Mouse (Mus musculus) stomach, embryonic 15.5 days (tissue): ENCODE data around the gene Tpk1. TPM values are rescaled to one million over a fixed set of nuclear protein-coding genes. Genes with fewer than 3 reads are reported as not detected.

ENCODE experiments used
- ATAC-seq: fragments of 200-750 bp; cut with Nextera tagmentation; 2 replicates; pipeline ENCODE4 v1.8.0; 2017; ENCODE audit warnings: low read depth, moderate number of reproducible peaks, moderate TSS enrichment; ENCODE audit not compliant: insufficient read depth, low FRiP score
- H3K27ac ChIP-seq: fragments of 300-500 bp; sonication (generic); 2 replicates; pipeline ENCODE4 v1.5.1; 2015; ENCODE audit warnings: mild to moderate bottlenecking, inconsistent platforms
- H3K27me3 ChIP-seq: fragments of 300-500 bp; sonication (generic); replicated peaks from 2 replicates; pipeline ENCODE4 v1.6.1; 2015; ENCODE audit warnings: inconsistent platforms
- H3K36me3 ChIP-seq: fragments of 300-500 bp; sonication (generic); 2 replicates; pipeline ENCODE4 v1.6.1; 2015; ENCODE audit warnings: inconsistent platforms
- H3K4me1 ChIP-seq: fragments of 300-500 bp; sonication (generic); 2 replicates; pipeline ENCODE4 v1.6.1; 2015; ENCODE audit warnings: inconsistent platforms
- H3K4me2 ChIP-seq: fragments of 300-500 bp; sonication (generic); 2 replicates; pipeline ENCODE4 v1.6.1; 2015; ENCODE audit warnings: mild to moderate bottlenecking, inconsistent platforms
- H3K4me3 ChIP-seq: fragments of 300-500 bp; sonication (generic); replicated peaks from 2 replicates; pipeline ENCODE4 v1.5.1; 2015; ENCODE audit warnings: inconsistent platforms
- H3K9ac ChIP-seq: fragments of 300-500 bp; sonication (generic); 2 replicates; pipeline ENCODE4 v1.6.1; 2015; ENCODE audit warnings: inconsistent platforms
- H3K9me3 ChIP-seq: fragments of 300-500 bp; sonication (generic); 2 replicates; pipeline ENCODE4 v1.6.1; 2016; ENCODE audit warnings: inconsistent platforms
- WGBS: fragments of 180-500 bp; shearing (Covaris S2); methylation state at CpG from one replicate; pipeline ENCODE4 v1.1.7; 2015; 5-methylcytosine and 5-hydroxymethylcytosine counted together
- polyA plus RNA-seq: library from polyadenylated mRNA; unstranded; fragments of >200 nt; fragmentation: Nextera tagmentation; extraction: Ambion mirVana; gene quantifications from 2 replicates; pipeline ENCODE4 v1.2.1, GENCODE M21; 2015

Gene Tpk1
- polyA plus RNA-seq, 1 experiment from 2014 or later = 15.4 TPM

GRCm38 (mm10) chr6:43335619-43336234, 330.4 kb downstream of the Tpk1 start:
- Histone ChIP-seq H3K4me2 (no peak overlapping the region), H3K9me3 (no peaks in the 10 kb centered on the region), H3K4me3 (no peak overlapping the region), H3K4me1 (no peaks in the 10 kb centered on the region), H3K9ac (no peak overlapping the region), H3K27ac (no peak overlapping the region), H3K36me3 (no peaks in the 10 kb centered on the region), H3K27me3 (no peaks in the 10 kb centered on the region)
- no peak for ATAC-seq
- 55% methylated on average over 3 of the region's 3 CpGs for WGBS

- no peak overlapping the region for H3K4me2 ChIP-seq
- no peaks in the 10 kb centered on the region for H3K36me3 ChIP-seq
- no peaks in the 10 kb centered on the region for H3K9me3 ChIP-seq
- ATAC-seq = no peak
- 70% methylated on average over 4 of the region's 4 CpGs for WGBS
- H3K27me3 ChIP-seq = no peaks in the 10 kb centered on the region
- H3K4me1 ChIP-seq = no peaks in the 10 kb centered on the region
- H3K27ac ChIP-seq = no peak overlapping the region
- no peak overlapping the region for H3K9ac ChIP-seq
- no peak overlapping the region for H3K4me3 ChIP-seq
These were observed 332.6 kb downstream of the Tpk1 start for GRCm38 (mm10) chr6:43333479-43333878.

GRCm38 (mm10) chr6:43312961-43313656, 353.0 kb downstream of the Tpk1 start:
- ATAC-seq = no peak
- no peaks in the 10 kb centered on the region for H3K4me1 ChIP-seq
- H3K9ac ChIP-seq = no peak overlapping the region
- H3K4me2 ChIP-seq = no peak overlapping the region
- H3K9me3 ChIP-seq = no peaks in the 10 kb centered on the region
- WGBS = 67% methylated on average over 8 of the region's 8 CpGs
- no peaks in the 10 kb centered on the region for H3K36me3 ChIP-seq
- no peak overlapping the region for H3K27ac ChIP-seq
- H3K27me3 ChIP-seq = no peaks in the 10 kb centered on the region
- H3K4me3 ChIP-seq = no peak overlapping the region

- no peaks in the 10 kb centered on the region for H3K9me3 ChIP-seq
- H3K4me1 ChIP-seq = no peaks in the 10 kb centered on the region
- no peak overlapping the region for H3K9ac ChIP-seq
- H3K4me2 ChIP-seq = no peak overlapping the region
- no peak overlapping the region for H3K4me3 ChIP-seq
- H3K27ac ChIP-seq = no peak overlapping the region
- no peaks in the 10 kb centered on the region for H3K27me3 ChIP-seq
- no peak for ATAC-seq
- H3K36me3 ChIP-seq = no peaks in the 10 kb centered on the region
These were observed 353.5 kb downstream of the Tpk1 start for GRCm38 (mm10) chr6:43312546-43312945.

- Histone ChIP-seq H3K9ac (no peak overlapping the region), H3K4me2 (no peak overlapping the region), H3K4me3 (no peak overlapping the region), H3K4me1 (no peaks in the 10 kb centered on the region), H3K36me3 (no peaks in the 10 kb centered on the region), H3K27me3 (no peaks in the 10 kb centered on the region), H3K27ac (no peak overlapping the region), H3K9me3 (no peaks in the 10 kb centered on the region)
- WGBS = 39% methylated on average over 6 of the region's 6 CpGs
- no peak for ATAC-seq
These were observed 356.0 kb downstream of the Tpk1 start for GRCm38 (mm10) chr6:43310071-43310470.

GRCm38 (mm10) chr6:43309454-43309853, 356.6 kb downstream of the Tpk1 start, which contains the start of gene Nobox:
TSS of gene Nobox (minus strand) at chr6:43309554.
- no peak within 1 kb of the TSS for H3K27ac ChIP-seq
- H3K9ac ChIP-seq = no peak within 1 kb of the TSS
- H3K4me3 ChIP-seq = no peak within 1 kb of the TSS
- H3K27me3 ChIP-seq = no peaks in the 10 kb centered on the region
- H3K36me3 ChIP-seq = no peaks in the 10 kb centered on the region
- H3K4me2 ChIP-seq = no peak within 1 kb of the TSS
- H3K9me3 ChIP-seq = no peaks in the 10 kb centered on the region
- 69% methylated on average over 16 of the region's 16 CpGs for WGBS
- H3K4me1 ChIP-seq = no peaks in the 10 kb centered on the region
- peak; percentile 35; the same call in 1 of the 2 replicates for ATAC-seq

- H3K9me3 ChIP-seq = no peaks in the 10 kb centered on the region
- H3K9ac ChIP-seq = no peak overlapping the region
- no peaks in the 10 kb centered on the region for H3K36me3 ChIP-seq
- H3K27ac ChIP-seq = no peak overlapping the region
- H3K4me3 ChIP-seq = no peak overlapping the region
- no peak overlapping the region for H3K4me2 ChIP-seq
- ATAC-seq = no peak
- no peaks in the 10 kb centered on the region for H3K27me3 ChIP-seq
- peaks cover 7% of the 10 kb centered on the region; the same call in 1 of the 2 replicates for H3K4me1 ChIP-seq
- WGBS = 33% methylated on average over 2 of the region's 2 CpGs
These were observed 368.6 kb downstream of the Tpk1 start for GRCm38 (mm10) chr6:43297508-43297850.

GRCm38 (mm10) chr6:43296798-43297507, 369.1 kb downstream of the Tpk1 start:
- no peaks in the 10 kb centered on the region for H3K36me3 ChIP-seq
- no peak overlapping the region for H3K4me2 ChIP-seq
- H3K27ac ChIP-seq = no peak overlapping the region
- H3K27me3 ChIP-seq = no peaks in the 10 kb centered on the region
- peaks cover 7% of the 10 kb centered on the region; the same call in 1 of the 2 replicates for H3K4me1 ChIP-seq
- H3K9me3 ChIP-seq = no peaks in the 10 kb centered on the region
- H3K9ac ChIP-seq = no peak overlapping the region
- no peak overlapping the region for H3K4me3 ChIP-seq
- 34% methylated on average over 7 of the region's 7 CpGs for WGBS
- no peak for ATAC-seq

GRCm38 (mm10) chr6:43295908-43296307, 370.2 kb downstream of the Tpk1 start:
- 24% methylated on average over 5 of the region's 5 CpGs for WGBS
- ATAC-seq = peak; percentile 48; the same call in 1 of the 2 replicates
- Histone ChIP-seq H3K9ac (no peak overlapping the region), H3K4me1 (peaks cover 7% of the 10 kb centered on the region; the same call in 1 of the 2 replicates), H3K9me3 (no peaks in the 10 kb centered on the region), H3K4me2 (no peak overlapping the region), H3K4me3 (no peak overlapping the region), H3K36me3 (no peaks in the 10 kb centered on the region), H3K27me3 (no peaks in the 10 kb centered on the region), H3K27ac (peak overlapping the region; percentile 31; the same call in 1 of the 2 replicates)
